Mouse (Mus musculus): ENCODE data around the gene Asb1.

Asb1 gene

DNA sequence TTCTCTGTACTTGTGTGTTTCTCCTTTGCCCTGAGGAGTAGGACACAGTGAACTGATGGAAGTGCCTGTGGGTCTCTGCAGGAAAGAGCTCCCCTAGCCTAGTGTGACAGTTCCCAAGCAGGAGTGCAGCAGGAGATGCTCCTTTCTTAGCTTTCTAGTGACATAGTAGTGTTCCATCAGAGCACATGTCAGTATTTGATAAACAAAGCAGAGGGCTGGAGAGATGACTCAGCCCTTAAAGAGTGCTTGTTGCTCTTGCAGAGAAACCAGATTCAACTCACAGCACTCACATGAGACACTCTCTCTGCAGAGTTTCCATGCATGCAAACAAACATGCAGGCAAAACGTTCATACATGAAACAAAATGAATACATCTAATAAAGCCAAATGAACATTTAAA is 4.9 kb downstream of the Asb1 start:
- no peak for DNase-seq (ENCODE audit: low read depth, low spot score)

DNA sequence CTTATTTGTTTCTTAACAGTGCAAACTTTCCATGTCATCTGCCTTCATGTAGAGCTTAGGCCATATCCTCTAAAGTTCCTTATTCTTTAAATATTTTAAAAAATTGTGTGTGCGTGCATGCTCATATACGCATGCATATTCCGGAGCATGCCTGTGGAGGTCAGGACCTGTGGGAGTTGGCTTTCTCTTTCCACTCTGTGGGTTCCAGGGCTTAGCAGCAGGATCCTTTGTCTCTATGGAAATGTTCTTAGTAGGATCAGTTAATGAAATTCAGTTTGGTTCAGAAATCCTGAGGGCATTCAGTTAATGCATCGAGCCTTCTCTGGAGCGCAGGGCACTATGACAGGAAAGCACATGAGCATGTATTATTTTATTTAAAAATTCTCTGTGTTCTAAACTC is 7.2 kb downstream of the Asb1 start:
- DNase-seq (ENCODE audit: low read depth, low spot score) = no peak

- no peak for DNase-seq (ENCODE audit: low read depth, low spot score)
These were observed 8.7 kb downstream of the Asb1 start for GRCm38 (mm10) chr1:91549073-91549472.

DNA sequence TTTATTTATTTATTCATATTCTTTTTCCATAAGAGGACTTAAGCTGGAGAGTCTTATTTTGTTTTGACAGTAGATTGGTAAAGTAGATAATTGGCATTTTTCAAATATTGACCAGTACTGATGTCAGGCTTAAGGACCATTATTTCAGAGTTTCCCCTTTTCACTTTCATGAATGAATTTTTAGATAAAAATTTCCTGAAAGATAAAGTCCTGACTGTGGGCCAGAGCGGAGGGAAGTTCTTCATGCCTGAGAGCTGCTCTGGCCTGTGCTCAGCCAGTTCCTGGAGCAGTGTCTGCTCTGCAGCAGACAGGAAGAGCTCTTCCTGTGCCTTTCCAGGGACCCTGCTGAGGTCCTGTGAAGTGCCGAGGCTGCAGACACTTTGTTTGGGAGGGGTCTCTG is 16.8 kb downstream of the Asb1 start:
- DNase-seq (ENCODE audit: low read depth, low spot score) = no peak

GRCm38 (mm10) chr1:91561226-91561625 is 20.9 kb downstream of the Asb1 start:
- DNase-seq (ENCODE audit: low read depth, low spot score) = no peak

GRCm38 (mm10) chr1:91562977-91563590 is 22.7 kb downstream of the Asb1 start:
- no peak for DNase-seq (ENCODE audit: low read depth, low spot score)

DNA sequence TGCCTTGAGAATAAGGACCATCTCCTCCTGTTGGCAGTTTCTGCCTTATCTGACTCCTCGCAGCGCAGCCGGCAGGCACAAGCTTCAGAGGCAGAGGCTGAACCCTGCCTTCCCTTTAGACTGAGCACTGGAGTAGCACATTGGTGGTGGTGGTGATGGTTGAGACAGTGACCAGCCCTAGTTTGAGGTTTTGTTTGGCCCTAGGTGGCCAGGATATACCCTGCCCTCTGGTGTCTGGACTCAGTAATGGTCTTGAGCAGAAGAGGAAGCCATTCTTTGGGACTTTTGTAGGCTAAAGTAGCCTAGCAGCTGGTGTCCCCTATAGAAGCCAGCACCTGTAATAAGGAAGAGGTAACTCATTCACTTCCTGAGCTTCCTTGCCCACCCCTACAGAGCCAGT is 23.7 kb downstream of the Asb1 start:
- DNase-seq (ENCODE audit: low read depth, low spot score) = no peak

DNA sequence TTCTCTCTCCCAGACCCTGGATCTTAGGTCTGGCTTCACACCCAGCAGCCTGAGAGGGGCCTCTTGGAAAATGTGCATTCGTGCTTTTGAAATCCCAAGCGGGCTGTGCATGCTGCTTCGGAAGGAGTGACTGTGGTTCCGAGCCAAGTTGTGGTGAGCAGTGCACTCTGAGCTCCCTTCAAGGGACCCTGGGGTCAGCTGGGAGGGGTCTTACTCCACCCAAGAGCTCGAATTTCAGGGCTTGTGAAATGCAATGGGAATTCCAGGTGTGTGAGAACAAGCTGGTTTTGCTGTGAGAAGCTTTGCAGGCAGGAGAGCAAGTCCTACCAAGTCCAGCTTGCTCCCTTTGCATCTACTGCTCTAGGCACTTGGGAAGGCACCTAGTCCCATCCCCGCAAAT is 24.3 kb downstream of the Asb1 start:
- DNase-seq (ENCODE audit: low read depth, low spot score) = no peak

DNA sequence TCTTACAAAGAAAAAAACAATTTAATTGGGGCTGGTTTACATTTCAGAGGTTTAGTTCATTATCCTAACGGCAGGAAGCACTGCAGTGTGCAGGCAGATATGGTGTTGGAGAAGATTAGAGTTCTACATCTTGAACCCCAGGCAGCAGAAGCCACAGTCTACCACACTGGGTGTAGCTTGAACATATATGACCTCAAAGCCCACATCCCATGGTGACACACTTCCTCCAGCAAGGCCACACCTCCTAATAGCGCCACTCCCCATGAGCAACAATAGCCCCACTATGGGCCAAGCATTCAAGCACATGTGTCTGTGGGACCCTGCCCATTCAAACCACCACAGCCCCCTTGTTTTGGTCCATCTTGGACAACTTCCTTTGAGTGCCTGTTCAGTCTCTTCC is 26.9 kb downstream of the Asb1 start:
- no peak for DNase-seq (ENCODE audit: low read depth, low spot score)

DNA sequence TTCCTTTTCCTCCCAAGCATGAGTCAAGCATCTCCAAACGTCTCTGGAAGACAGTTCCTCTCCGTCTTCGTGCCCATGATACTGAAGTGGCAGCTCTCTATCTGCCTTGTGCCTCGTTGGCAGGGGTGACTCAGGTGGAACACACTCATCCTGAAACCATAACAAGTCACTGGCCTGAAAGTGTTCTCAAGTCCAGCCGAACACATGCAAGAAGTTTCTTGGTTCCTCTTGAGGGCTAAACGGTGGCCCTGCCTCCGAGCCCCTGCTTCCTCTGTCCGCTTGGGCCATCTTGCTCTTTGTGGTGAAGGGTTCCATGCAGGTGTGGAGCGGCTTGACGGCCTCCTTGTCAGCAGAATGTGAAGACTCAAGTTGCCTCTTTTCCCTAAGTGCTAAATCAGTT is 32.1 kb downstream of the Asb1 start:
- DNase-seq (ENCODE audit: low read depth, low spot score) = no peak

GRCm38 (mm10) chr1:91574208-91574607 is 33.9 kb downstream of the Asb1 start:
- DNase-seq (ENCODE audit: low read depth, low spot score) = peak; percentile 9

DNA sequence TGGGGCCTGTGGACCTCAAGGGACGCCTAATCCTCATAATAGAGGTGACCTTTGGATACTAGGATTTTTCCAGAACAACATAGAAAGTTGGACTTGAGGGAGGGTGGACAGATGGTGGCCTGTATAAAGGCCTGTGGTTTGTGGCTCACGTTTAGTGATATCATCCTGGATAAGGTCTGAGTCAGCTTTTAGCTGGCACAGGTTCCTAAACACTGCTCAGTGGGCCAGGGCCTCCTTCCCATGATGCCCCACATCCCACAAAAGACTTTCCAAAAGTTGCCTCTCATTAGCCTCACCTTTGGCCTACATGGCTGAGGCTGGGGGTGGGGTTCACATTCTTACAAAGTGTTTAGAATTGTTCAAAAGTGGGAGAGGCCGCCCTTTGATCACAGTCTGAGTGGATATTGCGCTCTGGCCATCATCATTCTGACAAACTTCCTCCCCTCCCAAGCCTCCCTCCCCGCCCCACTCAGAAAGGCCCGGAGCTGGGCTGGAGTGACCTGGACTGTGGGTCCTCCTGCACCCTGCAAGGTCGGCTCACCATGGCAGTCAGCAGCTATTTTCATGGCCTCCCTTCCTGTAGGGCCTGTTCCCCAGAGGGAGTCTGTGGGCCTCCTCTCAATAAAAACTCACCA is 37.7 kb downstream of the Asb1 start:
- peak; percentile 8 for DNase-seq (ENCODE audit: low read depth, low spot score)

DNA sequence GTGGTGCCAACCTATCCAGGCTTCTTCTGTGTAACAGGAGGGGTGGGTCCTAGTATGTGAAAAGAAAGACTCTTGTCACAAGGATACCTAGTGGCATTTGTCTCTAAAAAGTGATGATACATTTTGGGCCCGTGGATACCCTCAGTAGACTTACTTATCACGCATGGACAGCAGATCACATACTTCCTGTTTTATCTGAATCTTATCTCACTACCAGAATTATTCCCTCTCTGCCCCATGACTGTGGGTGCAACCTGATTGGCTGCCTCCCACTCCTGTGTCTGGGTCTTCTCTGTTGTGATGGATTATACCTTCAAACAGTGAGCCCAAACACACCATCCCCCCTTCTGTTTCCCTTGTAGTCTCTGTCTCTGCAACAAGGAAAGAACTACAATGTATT is 40.2 kb downstream of the Asb1 start:
- no peak for DNase-seq (ENCODE audit: low read depth, low spot score)

DNA sequence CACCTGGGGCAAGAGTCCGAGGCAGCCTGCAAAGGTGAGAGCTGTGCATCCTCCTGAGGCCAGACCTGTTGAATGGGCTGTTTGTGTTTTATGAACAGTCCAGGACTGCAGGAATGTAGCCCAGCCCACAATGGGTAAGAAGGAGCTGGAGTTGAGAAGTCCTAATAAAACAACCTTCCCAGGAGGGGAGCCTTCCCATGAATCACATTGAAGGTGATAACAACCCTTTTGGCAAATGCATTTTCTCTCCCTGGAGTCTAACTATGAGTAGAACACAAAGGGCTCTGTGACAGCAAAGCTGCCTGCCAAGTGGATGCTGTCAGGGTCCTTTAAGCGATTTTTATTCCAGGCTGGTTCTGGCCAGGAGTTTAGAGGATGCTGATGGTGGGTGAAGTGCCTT is 40.9 kb downstream of the Asb1 start:
- peak; percentile 8 for DNase-seq (ENCODE audit: low read depth, low spot score)

DNA sequence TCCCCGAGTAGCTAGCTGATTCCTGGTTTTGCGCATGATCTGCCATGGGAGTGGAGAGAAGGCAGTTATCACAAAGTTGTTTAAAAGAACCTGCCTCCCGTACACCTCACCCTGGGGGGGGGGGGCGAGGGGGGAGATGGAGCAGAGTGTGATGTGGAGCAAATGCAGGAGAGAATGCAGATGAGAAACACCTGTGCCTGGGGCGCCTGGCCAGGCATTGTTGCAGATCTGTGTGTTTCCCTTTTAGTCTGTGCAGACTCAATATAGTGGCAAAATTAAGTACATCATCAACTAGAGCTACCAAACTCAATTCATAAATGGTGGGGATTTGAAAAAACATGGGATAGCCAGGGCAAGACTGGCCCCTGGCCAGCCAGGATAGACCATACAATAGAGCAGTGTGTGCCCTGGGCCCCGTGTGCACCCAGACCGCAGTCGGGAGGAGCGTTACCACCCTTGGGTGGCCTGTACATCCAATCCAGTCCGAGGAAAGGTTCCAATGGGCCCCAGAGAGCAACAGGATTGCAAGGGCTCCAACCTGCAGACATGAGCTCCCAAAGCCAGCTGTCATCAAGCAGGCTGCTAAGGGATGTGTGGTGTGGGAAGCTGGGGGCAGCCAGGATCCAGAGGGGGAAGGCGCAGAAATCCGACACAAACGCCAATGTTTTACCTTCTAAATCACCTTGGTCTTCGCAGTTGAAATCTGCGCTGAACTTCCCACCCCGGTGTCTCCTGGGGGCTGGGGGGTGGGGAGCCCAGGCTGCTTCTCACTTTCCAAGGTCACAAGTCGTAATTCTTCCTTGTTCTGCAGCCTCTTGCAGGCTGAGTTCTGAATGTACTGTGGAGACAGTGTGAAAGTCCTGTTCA is 44.9 kb downstream of the Asb1 start:
- DNase-seq (ENCODE audit: low read depth, low spot score) = no peak

GRCm38 (mm10) chr1:91589738-91590137 is 49.4 kb downstream of the Asb1 start:
- DNase-seq (ENCODE audit: low read depth, low spot score) = no peak

DNA sequence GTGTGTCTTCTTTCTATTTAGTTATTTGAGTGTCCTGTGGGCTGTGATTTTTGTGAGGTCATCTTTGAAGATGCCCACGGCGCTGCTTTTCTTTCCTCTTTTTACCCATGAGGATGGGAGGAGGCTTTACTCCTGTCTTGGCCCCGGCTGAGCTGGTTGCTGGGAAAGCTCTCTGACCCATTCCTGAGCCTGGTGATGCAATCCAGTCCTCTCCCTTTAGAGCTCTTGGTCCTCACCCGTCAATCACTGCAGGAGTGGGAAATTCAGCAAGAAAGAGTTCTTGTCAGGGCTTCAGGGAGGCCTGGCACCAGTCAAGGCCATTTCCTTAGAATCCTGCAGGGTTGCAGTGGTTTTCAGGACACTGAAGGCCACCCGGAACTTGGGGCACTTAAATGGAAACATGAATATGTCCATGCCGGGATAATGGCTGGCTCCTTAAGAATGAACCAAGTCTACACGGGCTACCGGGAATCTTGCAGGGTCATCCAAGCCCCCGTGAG is 55.2 kb downstream of the Asb1 start:
- no peak for DNase-seq (ENCODE audit: low read depth, low spot score)

GRCm38 (mm10) chr1:91597611-91598010 is 57.3 kb downstream of the Asb1 start:
- no peak for DNase-seq (ENCODE audit: low read depth, low spot score)

DNA sequence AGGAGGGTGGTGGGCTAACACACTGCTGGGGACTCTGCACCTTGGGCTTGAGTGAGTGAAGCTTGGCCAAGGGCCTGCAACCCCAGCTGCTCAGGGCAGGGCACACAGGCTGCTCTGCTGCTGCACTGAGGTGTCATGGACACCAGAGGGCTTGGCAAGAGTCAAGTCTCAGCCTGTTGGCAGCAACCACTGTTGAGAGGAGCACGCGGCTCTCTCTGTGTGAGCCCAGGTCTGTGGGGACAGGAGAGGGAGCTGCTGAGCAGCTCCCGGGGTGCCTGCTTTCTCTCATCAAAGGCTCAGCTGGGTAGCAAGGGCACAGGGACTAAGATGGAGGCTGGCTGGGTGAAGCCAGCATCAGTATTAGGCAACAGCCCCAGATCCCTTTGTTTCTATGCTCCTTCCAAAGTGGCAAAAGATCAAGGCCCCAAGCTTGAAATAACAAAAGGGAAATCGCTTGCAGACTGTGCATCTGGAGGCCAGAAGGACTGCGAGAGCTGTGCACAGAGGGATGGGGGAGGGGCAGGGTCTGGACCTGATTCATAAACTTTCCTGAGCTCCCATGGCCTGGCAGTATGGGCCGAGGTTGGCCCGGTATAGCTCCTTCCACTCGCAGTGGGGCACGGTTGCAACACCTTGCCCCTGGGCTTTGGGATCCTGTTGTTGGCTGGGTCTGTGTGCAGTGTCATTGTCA is 60.5 kb downstream of the Asb1 start:
- peak; percentile 75 for DNase-seq (ENCODE audit: low read depth, low spot score)

- DNase-seq (ENCODE audit: low read depth, low spot score) = no peak
These were observed 61.2 kb downstream of the Asb1 start for GRCm38 (mm10) chr1:91601362-91602096.

DNA sequence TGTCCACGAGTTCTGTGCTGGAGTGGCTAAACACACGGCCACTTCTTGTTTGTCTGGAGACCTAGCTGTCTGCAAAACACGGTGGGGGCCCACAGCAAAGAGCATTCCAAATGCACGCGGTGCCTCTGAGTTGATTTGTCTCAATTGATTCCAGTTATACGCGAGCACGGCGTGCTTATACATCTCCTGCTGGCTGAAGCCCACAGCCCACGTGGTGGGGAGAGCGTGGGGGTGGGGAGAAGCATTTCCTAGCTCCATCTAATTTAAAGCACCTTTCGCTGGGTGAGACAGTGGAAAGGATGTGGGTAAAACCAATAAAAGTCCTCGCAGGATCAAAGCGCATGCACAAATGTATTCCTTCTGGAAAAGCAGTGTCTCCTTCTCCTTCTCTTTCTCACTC is 65.3 kb downstream of the Asb1 start:
- DNase-seq (ENCODE audit: low read depth, low spot score) = no peak
